Mouse (Mus musculus) embryonic facial prominence, embryonic 14.5 days (tissue): ENCODE data around the gene Kcnk3. TPM values are rescaled to one million over a fixed set of nuclear protein-coding genes. Genes with fewer than 3 reads are reported as not detected.
A peak's percentile ranks its signal among the peaks of the same experiment; 100 is the strongest.

Experiments used
- ATAC-seq: fragments of 200-750 bp; cut with Nextera tagmentation; 2 replicates; pipeline ENCODE4 v1.8.0; 2017; ENCODE audit warnings: low read depth, moderate number of reproducible peaks, moderate TSS enrichment
- DNase-seq: peaks from one replicate; pipeline ENCODE4 v3.0.0-alpha.2; 2015; ENCODE audit warnings: low spot score
- H3K27ac ChIP-seq: fragments of 300-500 bp; sonication (generic); replicated peaks from 2 replicates; pipeline ENCODE4 v1.5.1; 2014; ENCODE audit warnings: low read depth, mild to moderate bottlenecking, low read length, moderate library complexity
- H3K27me3 ChIP-seq: fragments of 300-500 bp; sonication (generic); replicated peaks from 2 replicates; pipeline ENCODE4 v1.6.1; 2014; ENCODE audit warnings: low read length; ENCODE audit not compliant: control insufficient read depth, insufficient read depth
- H3K36me3 ChIP-seq: fragments of 300-500 bp; sonication (generic); 2 replicates; pipeline ENCODE4 v1.6.1; 2014; ENCODE audit warnings: low read length, mixed read lengths; ENCODE audit not compliant: control insufficient read depth, insufficient read depth
- H3K4me1 ChIP-seq: fragments of 300-500 bp; sonication (generic); 2 replicates; pipeline ENCODE4 v1.6.1; 2014; ENCODE audit warnings: antibody characterized with exemption, low read length; ENCODE audit not compliant: control insufficient read depth, insufficient read depth
- H3K4me2 ChIP-seq: fragments of 300-500 bp; sonication (generic); 2 replicates; pipeline ENCODE4 v1.6.1; 2014; ENCODE audit warnings: low read depth, mild to moderate bottlenecking, low read length, moderate library complexity, mixed read lengths
- H3K4me3 ChIP-seq: fragments of 300-500 bp; sonication (generic); 2 replicates; pipeline ENCODE4 v1.5.1; 2014; ENCODE audit warnings: low read depth, mild to moderate bottlenecking, low read length
- H3K9ac ChIP-seq: fragments of 300-500 bp; sonication (generic); 2 replicates; pipeline ENCODE4 v1.6.1; 2014; ENCODE audit warnings: low read depth, mild to moderate bottlenecking, low read length, moderate library complexity, mixed read lengths
- H3K9me3 ChIP-seq: fragments of 300-500 bp; sonication (generic); 2 replicates; pipeline ENCODE4 v1.6.1; 2016; ENCODE audit warnings: low read length; ENCODE audit not compliant: control insufficient read depth
- WGBS: fragments of 180-500 bp; shearing (Covaris S2); extraction: QIAGEN DNeasy Blood & Tissue Kit; methylation state at CpG from one replicate; pipeline ENCODE4 v1.1.7; 2014; 5-methylcytosine and 5-hydroxymethylcytosine counted together
- polyA plus RNA-seq: library from polyadenylated mRNA; unstranded; fragments of >200 nt; fragmentation: Nextera tagmentation; extraction: Ambion mirVana; gene quantifications from 2 replicates; pipeline ENCODE4 v1.2.1, GENCODE M21; 2014

Kcnk3 gene
- polyA plus RNA-seq, 1 experiment from 2014 or later: 2.9 TPM

- peak; percentile 81 for DNase-seq
- WGBS: 36% methylated on average over 3 of the region's 3 CpGs
- no peak overlapping the region for H3K9ac ChIP-seq
- ATAC-seq: no peak
- H3K36me3 ChIP-seq: no peaks in the 10 kb centered on the region
- H3K9me3 ChIP-seq: no peaks in the 10 kb centered on the region
- H3K4me2 ChIP-seq: no peak overlapping the region
- H3K4me1 ChIP-seq: 0 out of 2 replicates have a peak, but pooled peaks cover 7% of the 10 kb centered on the region
- H3K27ac ChIP-seq: no peak overlapping the region; the same call in 1 of the 2 replicates
- H3K4me3 ChIP-seq: no peak overlapping the region
- H3K27me3 ChIP-seq: 0 out of 2 replicates have a peak, but pooled peaks cover 5% of the 10 kb centered on the region
Observed at GRCm38 (mm10) chr5:30556284-30556683, 31.7 kb upstream of the Kcnk3 start.

DNA sequence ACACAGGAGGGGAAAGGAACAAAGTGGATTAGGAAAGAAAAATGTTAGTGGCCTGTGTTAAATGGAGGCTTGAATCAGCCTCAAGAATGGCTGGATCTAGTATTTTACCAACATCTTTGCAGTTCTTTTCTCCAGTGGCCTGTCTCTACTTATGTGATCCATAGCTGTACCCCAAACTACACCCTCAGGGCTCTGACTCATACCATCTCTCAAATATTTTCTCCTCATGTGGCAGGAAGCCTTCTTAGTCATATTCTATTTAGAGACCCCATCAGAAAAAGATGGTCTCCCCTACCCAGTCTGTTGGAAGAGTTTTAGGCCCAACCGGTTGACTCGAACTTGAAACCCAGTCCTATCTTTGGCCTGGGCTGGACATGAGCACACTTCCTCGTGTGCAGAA, 28.5 kb upstream of the Kcnk3 start:
- Histone ChIP-seq H3K4me3 (no peak overlapping the region), H3K27ac (no peak overlapping the region), H3K4me2 (no peak overlapping the region), H3K4me1 (0 out of 2 replicates have a peak, but pooled peaks cover 7% of the 10 kb centered on the region), H3K36me3 (no peaks in the 10 kb centered on the region), H3K9me3 (no peaks in the 10 kb centered on the region), H3K27me3 (0 out of 2 replicates have a peak, but pooled peaks cover 5% of the 10 kb centered on the region), H3K9ac (no peak overlapping the region)
- WGBS: 91% methylated on average over 3 of the region's 3 CpGs
- DNase-seq (no peak), ATAC-seq (no peak)

- no peak for ATAC-seq
- WGBS: 30% methylated on average over 3 of the region's 3 CpGs
Observed at GRCm38 (mm10) chr5:30559986-30560493, 27.9 kb upstream of the Kcnk3 start.

DNA sequence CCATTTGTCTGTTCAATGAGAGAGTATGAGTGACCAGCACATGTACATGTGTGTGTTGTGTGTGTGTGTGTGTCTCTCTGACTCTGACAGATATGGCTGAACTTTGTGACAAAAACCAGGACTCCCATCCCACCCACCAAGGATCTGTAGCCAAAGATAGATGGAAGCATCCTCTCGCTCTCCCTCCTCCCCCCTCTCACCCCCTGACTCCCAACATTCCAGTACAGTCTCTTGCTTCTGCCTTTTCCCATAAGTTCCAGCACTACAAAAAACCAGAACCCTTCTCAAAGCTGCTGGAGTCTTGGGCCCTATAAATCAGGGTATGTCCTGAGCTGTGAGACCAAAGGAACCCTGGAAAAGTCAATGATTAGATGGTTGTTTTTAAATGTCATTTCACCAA, 19.5 kb upstream of the Kcnk3 start:
- Histone ChIP-seq H3K36me3 (no peaks in the 10 kb centered on the region), H3K4me1 (no peaks in the 10 kb centered on the region), H3K9me3 (no peaks in the 10 kb centered on the region), H3K4me3 (no peak overlapping the region), H3K27me3 (no peaks in the 10 kb centered on the region), H3K27ac (no peak overlapping the region), H3K4me2 (no peak overlapping the region), H3K9ac (no peak overlapping the region)
- 93% methylated on average over 1 of the region's 1 CpGs for WGBS
- DNase-seq (no peak), ATAC-seq (no peak)

More at GRCm38 (mm10) chr5:30559986-30560493, 27.9 kb upstream of the Kcnk3 start:
- Histone ChIP-seq H3K4me1 (0 out of 2 replicates have a peak, but pooled peaks cover 7% of the 10 kb centered on the region), H3K36me3 (no peaks in the 10 kb centered on the region), H3K9ac (no peak overlapping the region), H3K27me3 (0 out of 2 replicates have a peak, but pooled peaks cover 5% of the 10 kb centered on the region), H3K4me3 (no peak overlapping the region), H3K4me2 (no peak overlapping the region), H3K9me3 (no peaks in the 10 kb centered on the region), H3K27ac (no peak overlapping the region)
- DNase-seq: no peak

DNA sequence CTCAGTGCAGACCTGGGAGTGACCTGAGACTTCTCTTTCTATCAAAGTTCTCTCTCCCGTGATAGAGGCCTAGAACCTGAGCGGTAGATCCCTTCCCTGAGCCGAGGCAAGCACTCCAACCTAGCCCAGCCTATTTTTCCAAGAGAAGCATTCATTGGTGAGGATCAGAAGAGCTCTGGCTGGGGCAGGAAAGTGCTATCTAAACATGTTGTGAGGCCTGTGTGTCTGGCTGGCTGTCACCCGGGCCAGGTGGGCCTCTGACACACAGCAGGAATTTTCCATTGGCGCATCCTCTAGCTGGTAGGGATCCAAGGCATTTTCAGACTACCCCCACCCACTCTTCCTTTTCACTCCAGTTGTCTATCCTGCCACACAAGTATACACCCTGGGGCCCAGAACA, 16.1 kb upstream of the Kcnk3 start:
- ATAC-seq (no peak), DNase-seq (no peak)
- Histone ChIP-seq H3K9me3 (no peaks in the 10 kb centered on the region), H3K9ac (no peak overlapping the region), H3K4me3 (no peak overlapping the region), H3K27ac (no peak overlapping the region), H3K4me1 (no peaks in the 10 kb centered on the region), H3K36me3 (no peaks in the 10 kb centered on the region), H3K4me2 (no peak overlapping the region), H3K27me3 (no peaks in the 10 kb centered on the region)
- 63% methylated on average over 5 of the region's 5 CpGs for WGBS

DNA sequence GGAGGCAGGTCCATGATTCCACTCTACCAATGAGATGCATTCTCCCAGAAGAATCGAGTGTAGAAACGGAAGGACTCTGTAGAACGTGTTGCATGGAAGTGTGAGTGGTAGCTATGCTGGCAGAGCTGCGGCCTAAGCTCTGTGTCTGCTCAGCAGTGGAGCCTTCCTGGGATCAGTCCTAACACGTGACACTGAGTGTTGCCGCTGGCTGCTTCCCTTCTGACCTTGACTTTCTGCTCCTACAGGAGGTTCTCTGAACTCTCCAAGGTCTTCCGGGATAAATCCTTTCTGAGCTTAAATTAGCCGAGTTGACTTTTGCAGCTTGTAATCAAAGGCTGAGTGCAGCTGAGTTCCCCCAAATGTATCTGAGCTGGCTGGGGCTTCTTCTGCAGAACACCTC, 13.6 kb upstream of the Kcnk3 start:
- 84% methylated on average over 8 of the region's 8 CpGs for WGBS
- ATAC-seq: no peak
- H3K27me3 ChIP-seq: no peaks in the 10 kb centered on the region

GRCm38 (mm10) chr5:30576233-30576632, 11.7 kb upstream of the Kcnk3 start:
- Histone ChIP-seq H3K4me1 (no peaks in the 10 kb centered on the region), H3K36me3 (no peaks in the 10 kb centered on the region), H3K9ac (no peak overlapping the region), H3K4me2 (no peak overlapping the region), H3K9me3 (no peaks in the 10 kb centered on the region), H3K27ac (no peak overlapping the region), H3K4me3 (no peak overlapping the region), H3K27me3 (no peaks in the 10 kb centered on the region)
- WGBS: 83% methylated on average over 7 of the region's 7 CpGs
- ATAC-seq (no peak), DNase-seq (no peak)

More for the DNA sequence above, 13.6 kb upstream of the Kcnk3 start:
- Histone ChIP-seq H3K9ac (no peak overlapping the region), H3K27ac (no peak overlapping the region), H3K36me3 (no peaks in the 10 kb centered on the region), H3K4me2 (no peak overlapping the region), H3K4me1 (no peaks in the 10 kb centered on the region), H3K9me3 (no peaks in the 10 kb centered on the region), H3K4me3 (no peak overlapping the region)
- DNase-seq: no peak

- no peak overlapping the region for H3K4me2 ChIP-seq
- no peaks in the 10 kb centered on the region for H3K36me3 ChIP-seq
- no peak overlapping the region for H3K9ac ChIP-seq
- H3K4me3 ChIP-seq: no peak overlapping the region
- no peak for DNase-seq
- no peaks in the 10 kb centered on the region for H3K9me3 ChIP-seq
- H3K27me3 ChIP-seq: no peaks in the 10 kb centered on the region
- H3K4me1 ChIP-seq: no peaks in the 10 kb centered on the region
- 82% methylated on average over 9 of the region's 9 CpGs for WGBS
- ATAC-seq: no peak
- H3K27ac ChIP-seq: no peak overlapping the region
Observed at GRCm38 (mm10) chr5:30577251-30577650, 10.7 kb upstream of the Kcnk3 start.

- Histone ChIP-seq H3K4me3 (no peak overlapping the region), H3K27me3 (no peaks in the 10 kb centered on the region), H3K27ac (no peak overlapping the region), H3K9ac (no peak overlapping the region), H3K4me1 (no peaks in the 10 kb centered on the region), H3K36me3 (no peaks in the 10 kb centered on the region), H3K9me3 (no peaks in the 10 kb centered on the region), H3K4me2 (no peak overlapping the region)
- DNase-seq (no peak), ATAC-seq (no peak)
- WGBS: 80% methylated on average over 12 of the region's 12 CpGs
Observed at GRCm38 (mm10) chr5:30577654-30578310, 10.2 kb upstream of the Kcnk3 start.
